In the genomic region with DNA sequence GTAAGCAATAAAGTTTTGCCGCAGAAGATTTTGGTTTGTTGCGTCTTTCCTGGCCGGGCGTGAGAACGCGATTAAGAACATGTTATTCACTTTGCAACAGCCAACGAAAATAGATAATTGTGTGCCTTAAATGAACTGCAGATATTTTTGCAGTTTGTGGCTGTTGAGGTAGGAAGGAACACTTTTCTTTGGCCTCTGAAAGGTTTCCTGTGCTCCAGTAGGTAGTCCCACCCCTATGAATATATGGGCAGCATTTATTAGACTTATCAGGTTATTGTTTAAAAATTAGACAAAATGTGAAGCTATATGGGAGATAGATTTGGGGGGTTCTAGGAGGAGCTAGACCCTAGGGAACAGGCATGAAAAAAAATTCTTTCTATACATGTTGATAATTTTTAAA, we compare ENCODE assay signal across 8 mouse cellular contexts.
A peak's percentile ranks its signal among the peaks of the same experiment; 100 is the strongest.
DNase-seq lines count a peak whose midpoint lies in the region; ATAC-seq lines count a peak whose summit lies in the region.

No protein-coding gene starts in this region.

- ATAC-seq in forebrain, embryonic 12.5 days (ENCODE audit: low FRiP score), result peak; percentile 56; the same call in 1 of the 2 replicates
- ATAC-seq in limb, embryonic 15.5 days (ENCODE audit: insufficient number of reproducible peaks, low FRiP score, low TSS enrichment, low read depth), result no peak
- no peak for ATAC-seq in stomach, embryonic 14.5 days (ENCODE audit: insufficient number of reproducible peaks, insufficient read depth, low FRiP score, low read depth)

- no peaks in the 10 kb centered on the region for H3K4me1 ChIP-seq in forebrain, embryonic 12.5 days
- H3K4me1 ChIP-seq in limb, embryonic 15.5 days, result no peaks in the 10 kb centered on the region
- no peaks in the 10 kb centered on the region for H3K4me1 ChIP-seq in stomach, embryonic 14.5 days (ENCODE audit: control insufficient read depth, insufficient read depth, low read length)

- no peaks in the 10 kb centered on the region for H3K27me3 ChIP-seq in forebrain, embryonic 12.5 days
- no peaks in the 10 kb centered on the region for H3K27me3 ChIP-seq in limb, embryonic 15.5 days
- H3K27me3 ChIP-seq in stomach, embryonic 14.5 days (ENCODE audit: control insufficient read depth, insufficient read depth, low read length), result no peaks in the 10 kb centered on the region

- H3K9ac ChIP-seq in forebrain, embryonic 12.5 days, result no peak overlapping the region
- H3K9ac ChIP-seq in limb, embryonic 15.5 days, result no peak overlapping the region
- H3K9ac ChIP-seq in stomach, embryonic 14.5 days (replicated peaks; ENCODE audit: low read depth, low read length), result no peak overlapping the region

- no peaks in the 10 kb centered on the region for H3K9me3 ChIP-seq in forebrain, embryonic 12.5 days
- H3K9me3 ChIP-seq in limb, embryonic 15.5 days, result no peaks in the 10 kb centered on the region
- H3K9me3 ChIP-seq in stomach, embryonic 14.5 days (ENCODE audit: control insufficient read depth, low read depth, low read length), result no peaks in the 10 kb centered on the region

- WGBS in forebrain, embryonic 12.5 days, result 20% methylated on average over 7 of the region's 7 CpGs
- 24% methylated on average over 7 of the region's 7 CpGs for WGBS in limb, embryonic 15.5 days
- 38% methylated on average over 7 of the region's 7 CpGs for WGBS in stomach, embryonic 14.5 days

- H3K4me2 ChIP-seq in forebrain, embryonic 12.5 days, result peak overlapping the region; percentile 51
- peak overlapping the region; percentile 44 for H3K4me2 ChIP-seq in limb, embryonic 15.5 days
- H3K4me2 ChIP-seq in stomach, embryonic 14.5 days (replicated peaks; ENCODE audit: low read depth, low read length), result peak overlapping the region; percentile 48

- H3K27ac ChIP-seq in forebrain, embryonic 12.5 days, result no peak overlapping the region
- H3K27ac ChIP-seq in limb, embryonic 15.5 days, result no peak overlapping the region
- no peak overlapping the region for H3K27ac ChIP-seq in stomach, embryonic 14.5 days (ENCODE audit: low read length)

- DNase-seq in retina, postnatal 1 day, result peak; percentile 16
- DNase-seq in retina, embryonic 14.5 days (ENCODE audit: low spot score), result no peak
- no peak for DNase-seq in right cerebral cortex, postnatal 36 days (ENCODE audit: low spot score in 2 of 2)
- no peak for DNase-seq in layer of hippocampus, postnatal 14 days (ENCODE audit: low spot score in 2 of 2)
- no peak for DNase-seq in natural killer cell, adult 2 months (ENCODE audit: low spot score in 2 of 2)

- no peaks in the 10 kb centered on the region for H3K36me3 ChIP-seq in forebrain, embryonic 12.5 days (replicated peaks)
- H3K36me3 ChIP-seq in limb, embryonic 15.5 days, result no peaks in the 10 kb centered on the region
- no peaks in the 10 kb centered on the region for H3K36me3 ChIP-seq in stomach, embryonic 14.5 days (ENCODE audit: control insufficient read depth, insufficient read depth, low read length)

- H3K4me3 ChIP-seq in forebrain, embryonic 12.5 days (replicated peaks), result peak overlapping the region; percentile 36
- peak overlapping the region; percentile 36 for H3K4me3 ChIP-seq in limb, embryonic 15.5 days
- H3K4me3 ChIP-seq in stomach, embryonic 14.5 days (ENCODE audit: low read depth, low read length), result peak overlapping the region; percentile 24
